Mouse (Mus musculus): ENCODE data around the gene Rhbdl3. TPM values are rescaled to one million over a fixed set of nuclear protein-coding genes. Genes with fewer than 3 reads are reported as not detected.

The Rhbdl3 gene
- polyA plus RNA-seq, 1 experiment from 2014 or later = 42.7 TPM

DNA sequence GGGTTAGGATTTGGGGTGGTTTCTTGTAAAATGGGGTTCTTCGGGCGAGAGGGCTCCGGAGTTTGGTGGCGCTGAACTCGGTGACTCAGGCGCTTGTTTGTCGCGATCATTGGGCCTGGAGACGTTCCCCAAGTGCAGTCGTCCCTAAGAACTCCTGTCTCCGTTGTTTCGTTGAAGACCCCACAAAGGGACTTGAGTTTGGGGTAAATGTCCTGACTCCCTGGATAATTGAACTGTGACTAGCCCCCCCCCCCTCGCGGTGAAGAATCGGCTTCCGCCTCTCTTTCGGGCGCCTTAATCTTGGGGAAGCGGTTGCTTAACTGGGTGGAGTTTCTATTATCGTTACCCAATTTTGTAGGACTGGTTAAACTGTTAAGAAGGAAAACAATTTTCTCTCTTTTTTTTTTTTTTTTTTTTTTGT is 82.9 kb downstream of the Rhbdl3 start:
- H3K9ac ChIP-seq (ENCODE audit: low read length) = peak overlapping the region; percentile 99
- H3K4me2 ChIP-seq (ENCODE audit: low read depth) = peak overlapping the region; percentile 19; the same call in 1 of the 2 replicates
- H3K4me1 ChIP-seq (ENCODE audit: control insufficient read depth, insufficient read depth, low read length) = peaks cover 17% of the 10 kb centered on the region
- ATAC-seq (ENCODE audit: insufficient read depth, low FRiP score, low TSS enrichment) (0 out of 2 replicates have a peak, but pooled peaks have one; percentile 15), DNase-seq (ENCODE audit: low spot score) (no peak)
- H3K27ac ChIP-seq (ENCODE audit: low read depth, low read length) = peak overlapping the region; percentile 85
- H3K36me3 ChIP-seq (ENCODE audit: control insufficient read depth, insufficient read depth, low read length) = no peaks in the 10 kb centered on the region; the same call in none of the 2 replicates
- no peaks in the 10 kb centered on the region for H3K9me3 ChIP-seq (ENCODE audit: control insufficient read depth, low read length)
- no peaks in the 10 kb centered on the region for H3K27me3 ChIP-seq (ENCODE audit: control insufficient read depth, insufficient read depth, low read length)
- 1% methylated on average over 20 of the region's 20 CpGs for WGBS
- H3K4me3 ChIP-seq (ENCODE audit: low read depth, low read length) = peak overlapping the region; percentile 97

DNA sequence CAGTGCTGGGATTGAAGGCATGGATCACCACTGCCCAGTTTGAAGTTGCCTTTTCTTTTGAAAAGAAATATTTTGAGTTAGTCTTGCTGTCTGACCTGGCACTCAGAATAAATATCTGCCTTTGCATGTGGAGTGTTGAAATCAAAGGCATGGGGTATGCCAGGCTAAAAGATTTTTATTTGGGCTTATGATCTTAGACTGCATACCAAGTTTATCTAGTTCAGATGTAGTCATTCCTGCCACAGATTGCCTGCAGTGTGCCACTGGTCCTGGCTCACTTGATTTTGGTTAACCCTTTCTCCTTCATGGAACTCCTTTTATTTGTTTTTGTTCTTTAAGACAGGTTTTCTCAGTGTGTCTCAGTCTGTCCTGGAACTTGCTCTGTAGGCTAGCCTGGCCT is 83.7 kb downstream of the Rhbdl3 start:
- DNase-seq (ENCODE audit: low spot score) (no peak), ATAC-seq (ENCODE audit: insufficient read depth, low FRiP score, low TSS enrichment) (no peak)
- peaks cover 17% of the 10 kb centered on the region for H3K4me1 ChIP-seq (ENCODE audit: control insufficient read depth, insufficient read depth, low read length)
- peak overlapping the region; percentile 81 for H3K4me2 ChIP-seq (ENCODE audit: low read depth)
- H3K9me3 ChIP-seq (ENCODE audit: control insufficient read depth, low read length) = no peaks in the 10 kb centered on the region
- peak overlapping the region; percentile 97 for H3K4me3 ChIP-seq (ENCODE audit: low read depth, low read length)
- H3K9ac ChIP-seq (ENCODE audit: low read length) = peak overlapping the region; percentile 53
- H3K27me3 ChIP-seq (ENCODE audit: control insufficient read depth, insufficient read depth, low read length) = no peaks in the 10 kb centered on the region
- H3K36me3 ChIP-seq (ENCODE audit: control insufficient read depth, insufficient read depth, low read length) = peaks cover 3% of the 10 kb centered on the region
- no peak overlapping the region for H3K27ac ChIP-seq (ENCODE audit: low read depth, low read length)

DNA sequence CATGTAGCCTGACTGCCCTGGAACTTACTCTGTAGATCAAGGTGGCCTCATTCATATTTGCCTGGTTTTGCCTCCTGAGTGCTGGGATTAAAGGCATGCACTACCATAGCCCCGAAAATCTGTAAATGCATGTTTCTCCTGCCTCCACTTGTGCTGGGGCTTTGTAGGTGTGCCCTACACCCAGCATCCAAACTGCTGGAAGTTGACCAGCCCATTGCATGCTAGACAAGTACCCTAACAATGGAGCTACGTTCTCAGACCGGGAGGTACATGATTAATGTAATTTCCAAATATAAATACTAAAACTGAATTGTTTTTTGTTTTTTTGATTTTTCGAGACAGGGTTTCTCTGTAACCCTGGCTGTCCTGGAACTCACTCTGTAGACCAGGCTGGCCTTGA is 84.3 kb downstream of the Rhbdl3 start:
- WGBS = 62% methylated on average over 4 of the region's 4 CpGs
- Histone ChIP-seq H3K9ac (ENCODE audit: low read length) (peak overlapping the region; percentile 53; the same call in 1 of the 2 replicates), H3K9me3 (ENCODE audit: control insufficient read depth, low read length) (no peaks in the 10 kb centered on the region), H3K4me1 (ENCODE audit: control insufficient read depth, insufficient read depth, low read length) (peaks cover 17% of the 10 kb centered on the region), H3K36me3 (ENCODE audit: control insufficient read depth, insufficient read depth, low read length) (peaks cover 3% of the 10 kb centered on the region), H3K4me2 (ENCODE audit: low read depth) (peak overlapping the region; percentile 81), H3K4me3 (ENCODE audit: low read depth, low read length) (peak overlapping the region; percentile 97), H3K27me3 (ENCODE audit: control insufficient read depth, insufficient read depth, low read length) (no peaks in the 10 kb centered on the region), H3K27ac (ENCODE audit: low read depth, low read length) (no peak overlapping the region)
- DNase-seq (ENCODE audit: low spot score) (no peak), ATAC-seq (ENCODE audit: insufficient read depth, low FRiP score, low TSS enrichment) (no peak)

DNA sequence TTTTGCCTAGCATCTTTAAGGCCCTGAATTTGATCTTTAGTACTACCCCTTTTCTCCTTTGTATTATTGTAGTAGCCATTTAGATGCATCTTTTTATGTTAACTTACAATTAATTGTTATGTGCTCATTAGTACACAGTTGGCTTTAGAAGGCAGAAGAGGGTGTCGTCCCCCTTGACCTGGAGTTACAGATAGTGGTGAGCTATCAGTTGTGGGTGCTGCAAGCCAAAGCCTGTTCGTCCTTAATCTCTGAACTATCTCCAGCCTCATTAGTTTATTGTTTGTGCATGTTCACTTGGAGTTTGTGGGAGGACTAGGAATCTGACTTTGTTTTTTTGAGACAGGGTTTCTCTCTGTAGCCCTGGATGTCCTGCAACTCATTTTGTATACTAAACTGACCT is 86.1 kb downstream of the Rhbdl3 start:
- DNase-seq (ENCODE audit: low spot score) (no peak), ATAC-seq (ENCODE audit: insufficient read depth, low FRiP score, low TSS enrichment) (no peak)
- Histone ChIP-seq H3K27ac (ENCODE audit: low read depth, low read length) (no peak overlapping the region), H3K4me2 (ENCODE audit: low read depth) (no peak overlapping the region), H3K9me3 (ENCODE audit: control insufficient read depth, low read length) (no peaks in the 10 kb centered on the region), H3K4me3 (ENCODE audit: low read depth, low read length) (no peak overlapping the region), H3K4me1 (ENCODE audit: control insufficient read depth, insufficient read depth, low read length) (peaks cover 17% of the 10 kb centered on the region), H3K27me3 (ENCODE audit: control insufficient read depth, insufficient read depth, low read length) (no peaks in the 10 kb centered on the region), H3K36me3 (ENCODE audit: control insufficient read depth, insufficient read depth, low read length) (peaks cover 7% of the 10 kb centered on the region), H3K9ac (ENCODE audit: low read length) (no peak overlapping the region)
- 97% methylated on average over 2 of the region's 2 CpGs for WGBS

DNA sequence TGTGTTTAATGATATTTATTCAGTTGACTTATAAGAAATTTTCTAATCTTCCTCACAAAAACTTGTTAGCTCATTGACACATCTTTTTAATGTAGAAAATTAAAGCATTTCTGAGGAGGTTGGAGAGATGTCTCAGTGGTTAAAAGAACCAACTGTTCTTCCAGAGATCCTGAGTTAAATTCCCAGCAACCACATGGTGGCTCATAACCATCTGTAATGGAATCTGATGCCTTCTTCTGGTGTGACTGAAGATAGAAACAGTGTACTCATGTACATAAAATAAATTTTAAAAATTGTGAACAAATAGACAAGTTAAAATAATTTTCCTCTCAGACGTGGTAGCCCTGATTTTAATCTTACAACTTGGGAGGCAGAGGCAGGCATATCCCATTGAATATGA is 89.2 kb downstream of the Rhbdl3 start:
- 89% methylated on average over 1 of the region's 1 CpGs for WGBS
- DNase-seq (ENCODE audit: low spot score) (no peak), ATAC-seq (ENCODE audit: insufficient read depth, low FRiP score, low TSS enrichment) (no peak)
- H3K4me2 ChIP-seq (ENCODE audit: low read depth) = no peak overlapping the region
- H3K27ac ChIP-seq (ENCODE audit: low read depth, low read length) = no peak overlapping the region
- no peak overlapping the region for H3K4me3 ChIP-seq (ENCODE audit: low read depth, low read length)
- no peak overlapping the region for H3K9ac ChIP-seq (ENCODE audit: low read length)
- peaks cover 15% of the 10 kb centered on the region for H3K36me3 ChIP-seq (ENCODE audit: control insufficient read depth, insufficient read depth, low read length)
- H3K4me1 ChIP-seq (ENCODE audit: control insufficient read depth, insufficient read depth, low read length) = peaks cover 13% of the 10 kb centered on the region
- no peaks in the 10 kb centered on the region for H3K27me3 ChIP-seq (ENCODE audit: control insufficient read depth, insufficient read depth, low read length)
- no peaks in the 10 kb centered on the region for H3K9me3 ChIP-seq (ENCODE audit: control insufficient read depth, low read length)

DNA sequence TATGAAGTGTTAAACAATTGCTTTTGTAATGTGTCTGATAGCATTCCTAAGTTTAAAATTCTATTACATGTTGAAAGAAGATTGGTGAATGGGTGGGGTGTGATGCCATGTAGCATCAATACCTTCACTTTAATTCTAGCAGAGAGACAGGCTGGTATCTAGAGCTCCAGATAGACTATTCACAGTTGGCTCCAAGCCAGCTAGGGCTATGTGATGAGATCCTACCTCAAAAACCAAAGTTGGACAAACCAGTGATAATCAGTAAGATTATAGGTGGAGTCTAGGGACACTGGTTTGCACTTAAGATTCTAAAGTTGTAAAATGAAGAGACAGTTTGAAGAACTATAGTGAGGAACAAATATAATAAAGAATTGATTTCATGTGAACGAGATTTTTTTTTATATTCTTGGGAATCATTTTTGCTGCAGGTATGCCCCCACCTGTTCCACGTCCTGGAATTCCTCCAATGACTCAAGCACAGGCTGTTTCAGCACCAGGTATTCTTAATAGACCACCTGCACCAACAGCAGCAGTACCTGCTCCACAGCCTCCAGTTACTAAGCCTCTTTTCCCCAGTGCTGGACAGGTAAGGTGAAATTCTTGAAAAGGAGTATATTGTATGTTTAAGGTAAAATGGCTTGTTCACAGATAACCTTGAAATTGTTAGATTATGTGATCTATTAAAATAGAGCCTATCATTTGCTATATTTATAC is 90.9 kb downstream of the Rhbdl3 start:
- WGBS = 91% methylated on average over 2 of the region's 2 CpGs
- Histone ChIP-seq H3K4me3 (ENCODE audit: low read depth, low read length) (no peak overlapping the region), H3K27me3 (ENCODE audit: control insufficient read depth, insufficient read depth, low read length) (no peaks in the 10 kb centered on the region), H3K9me3 (ENCODE audit: control insufficient read depth, low read length) (no peaks in the 10 kb centered on the region), H3K4me2 (ENCODE audit: low read depth) (no peak overlapping the region), H3K36me3 (ENCODE audit: control insufficient read depth, insufficient read depth, low read length) (peaks cover 15% of the 10 kb centered on the region), H3K4me1 (ENCODE audit: control insufficient read depth, insufficient read depth, low read length) (no peaks in the 10 kb centered on the region; the same call in 1 of the 2 replicates), H3K27ac (ENCODE audit: low read depth, low read length) (no peak overlapping the region), H3K9ac (ENCODE audit: low read length) (no peak overlapping the region)
- ATAC-seq (ENCODE audit: insufficient read depth, low FRiP score, low TSS enrichment) (no peak), DNase-seq (ENCODE audit: low spot score) (no peak)

DNA sequence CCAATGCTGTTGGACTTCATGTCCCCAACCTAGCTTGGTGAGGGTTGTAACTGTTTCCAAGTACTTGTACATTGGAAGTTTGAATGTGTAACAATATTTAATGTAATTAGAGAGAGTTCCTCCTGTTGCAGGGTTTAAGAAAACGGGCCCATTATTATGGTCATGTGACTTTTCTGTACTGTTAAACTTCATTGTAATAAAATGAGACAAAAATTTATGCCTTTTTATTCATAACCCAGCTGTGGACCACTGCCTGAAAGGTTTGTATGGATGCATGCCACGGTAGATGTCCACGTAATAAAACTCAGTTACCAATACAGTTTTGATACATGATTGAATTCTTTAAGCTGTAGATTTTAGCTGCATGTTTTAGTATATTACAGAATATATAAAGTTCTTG is 95.2 kb downstream of the Rhbdl3 start:
- no peak for ATAC-seq (ENCODE audit: insufficient read depth, low FRiP score, low TSS enrichment)
- H3K27me3 ChIP-seq (ENCODE audit: control insufficient read depth, insufficient read depth, low read length) = no peaks in the 10 kb centered on the region
- WGBS = 92% methylated on average over 3 of the region's 3 CpGs
- H3K36me3 ChIP-seq (ENCODE audit: control insufficient read depth, insufficient read depth, low read length) = peaks cover 14% of the 10 kb centered on the region
- no peaks in the 10 kb centered on the region for H3K4me1 ChIP-seq (ENCODE audit: control insufficient read depth, insufficient read depth, low read length)
- no peak overlapping the region for H3K4me3 ChIP-seq (ENCODE audit: low read depth, low read length)
- H3K27ac ChIP-seq (ENCODE audit: low read depth, low read length) = no peak overlapping the region
- no peaks in the 10 kb centered on the region for H3K9me3 ChIP-seq (ENCODE audit: control insufficient read depth, low read length)
- H3K4me2 ChIP-seq (ENCODE audit: low read depth) = no peak overlapping the region
- no peak for DNase-seq (ENCODE audit: low spot score)
- no peak overlapping the region for H3K9ac ChIP-seq (ENCODE audit: low read length)

DNA sequence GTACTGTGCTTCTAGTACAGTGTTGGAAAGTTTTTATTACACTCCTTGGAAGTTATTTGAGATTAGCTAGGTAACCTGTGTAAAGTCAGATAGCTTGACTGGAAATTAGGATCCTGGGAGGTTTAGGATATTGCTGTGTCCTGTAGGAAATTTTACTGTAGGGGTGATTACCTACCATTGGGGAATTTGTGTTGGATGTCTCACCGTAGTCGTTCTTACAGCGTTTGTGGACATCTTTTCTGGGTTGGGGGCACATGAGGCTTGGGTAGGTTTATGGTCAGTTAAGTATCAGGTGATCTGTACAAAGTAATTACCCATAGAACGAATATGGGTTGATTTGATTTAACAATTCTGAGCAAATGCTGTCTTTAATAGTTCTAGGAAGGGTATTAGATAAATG is 95.9 kb downstream of the Rhbdl3 start:
- H3K27ac ChIP-seq (ENCODE audit: low read depth, low read length) = no peak overlapping the region
- H3K4me1 ChIP-seq (ENCODE audit: control insufficient read depth, insufficient read depth, low read length) = no peaks in the 10 kb centered on the region
- no peak overlapping the region for H3K4me2 ChIP-seq (ENCODE audit: low read depth)
- no peaks in the 10 kb centered on the region for H3K9me3 ChIP-seq (ENCODE audit: control insufficient read depth, low read length)
- H3K27me3 ChIP-seq (ENCODE audit: control insufficient read depth, insufficient read depth, low read length) = no peaks in the 10 kb centered on the region
- DNase-seq (ENCODE audit: low spot score) = no peak
- H3K36me3 ChIP-seq (ENCODE audit: control insufficient read depth, insufficient read depth, low read length) = peaks cover 14% of the 10 kb centered on the region
- no peak overlapping the region for H3K9ac ChIP-seq (ENCODE audit: low read length)
- 95% methylated on average over 4 of the region's 4 CpGs for WGBS
- no peak overlapping the region for H3K4me3 ChIP-seq (ENCODE audit: low read depth, low read length)
- no peak for ATAC-seq (ENCODE audit: insufficient read depth, low FRiP score, low TSS enrichment)
